Mouse (Mus musculus): ENCODE results near the gene Map3k12. TPM values are rescaled to one million over a fixed set of nuclear protein-coding genes. Genes with fewer than 3 reads are reported as not detected.

Gene Map3k12
- polyA plus RNA-seq, 1 experiment from 2014 or later = 14.3 TPM

- Histone ChIP-seq H3K9me3 (ENCODE audit: control insufficient read depth, low read length) (no peaks in the 10 kb centered on the region), H3K4me2 (ENCODE audit: low read depth, severe bottlenecking) (no peak overlapping the region), H3K27ac (replicated peaks; ENCODE audit: low read depth, low read length) (no peak overlapping the region), H3K4me1 (ENCODE audit: control insufficient read depth, insufficient read depth, low read length) (no peaks in the 10 kb centered on the region), H3K36me3 (ENCODE audit: control insufficient read depth, insufficient read depth, low read length) (peaks cover 14% of the 10 kb centered on the region; the same call in 1 of the 2 replicates), H3K9ac (ENCODE audit: low read length) (no peak overlapping the region), H3K27me3 (ENCODE audit: control insufficient read depth, insufficient read depth, low read length) (no peaks in the 10 kb centered on the region), H3K4me3 (ENCODE audit: low read depth, low read length) (no peak overlapping the region)
- 74% methylated on average over 3 of the region's 3 CpGs for WGBS
- no peak for ATAC-seq (ENCODE audit: insufficient number of reproducible peaks, low FRiP score, low TSS enrichment, low read depth)
- no peak for DNase-seq (ENCODE audit: low spot score)
These were observed 11.1 kb upstream of the Map3k12 start for GRCm38 (mm10) chr15:102527936-102528335.

- no peak for DNase-seq (ENCODE audit: low spot score)
- no peaks in the 10 kb centered on the region for H3K9me3 ChIP-seq (ENCODE audit: control insufficient read depth, low read length)
- no peaks in the 10 kb centered on the region for H3K27me3 ChIP-seq (ENCODE audit: control insufficient read depth, insufficient read depth, low read length)
- H3K4me2 ChIP-seq (ENCODE audit: low read depth, severe bottlenecking) = no peak overlapping the region
- ATAC-seq (ENCODE audit: insufficient number of reproducible peaks, low FRiP score, low TSS enrichment, low read depth) = no peak
- no peak overlapping the region for H3K9ac ChIP-seq (ENCODE audit: low read length)
- H3K27ac ChIP-seq (replicated peaks; ENCODE audit: low read depth, low read length) = no peak overlapping the region
- H3K36me3 ChIP-seq (ENCODE audit: control insufficient read depth, insufficient read depth, low read length) = peaks cover 22% of the 10 kb centered on the region
- no peak overlapping the region for H3K4me3 ChIP-seq (ENCODE audit: low read depth, low read length)
- 83% methylated on average over 6 of the region's 6 CpGs for WGBS
- no peaks in the 10 kb centered on the region for H3K4me1 ChIP-seq (ENCODE audit: control insufficient read depth, insufficient read depth, low read length)
These were observed 9.5 kb upstream of the Map3k12 start for GRCm38 (mm10) chr15:102526111-102527002.

GRCm38 (mm10) chr15:102524892-102525485, 8.1 kb upstream of the Map3k12 start, which contains the start of gene Npff:
Gene Npff (minus strand): TSS chr15:102524942.
- Histone ChIP-seq H3K4me2 (ENCODE audit: low read depth, severe bottlenecking) (no peak within 1 kb of the TSS), H3K4me1 (ENCODE audit: control insufficient read depth, insufficient read depth, low read length) (no peaks in the 10 kb centered on the region), H3K4me3 (ENCODE audit: low read depth, low read length) (no peak within 1 kb of the TSS), H3K27me3 (ENCODE audit: control insufficient read depth, insufficient read depth, low read length) (no peaks in the 10 kb centered on the region), H3K9me3 (ENCODE audit: control insufficient read depth, low read length) (no peaks in the 10 kb centered on the region), H3K36me3 (ENCODE audit: control insufficient read depth, insufficient read depth, low read length) (peaks cover 22% of the 10 kb centered on the region), H3K9ac (ENCODE audit: low read length) (peak within 1 kb of the TSS; percentile 18; the same call in 1 of the 2 replicates), H3K27ac (replicated peaks; ENCODE audit: low read depth, low read length) (no peak within 1 kb of the TSS)
- DNase-seq (ENCODE audit: low spot score) (peak; percentile 89), ATAC-seq (ENCODE audit: insufficient number of reproducible peaks, low FRiP score, low TSS enrichment, low read depth) (no peak)
- 8% methylated on average over 3 of the region's 3 CpGs for WGBS

- Histone ChIP-seq H3K4me3 (ENCODE audit: low read depth, low read length) (no peak overlapping the region), H3K9ac (ENCODE audit: low read length) (no peak overlapping the region), H3K36me3 (ENCODE audit: control insufficient read depth, insufficient read depth, low read length) (peaks cover 14% of the 10 kb centered on the region), H3K27me3 (ENCODE audit: control insufficient read depth, insufficient read depth, low read length) (no peaks in the 10 kb centered on the region), H3K4me1 (ENCODE audit: control insufficient read depth, insufficient read depth, low read length) (0 out of 2 replicates have a peak, but pooled peaks cover 3% of the 10 kb centered on the region), H3K9me3 (ENCODE audit: control insufficient read depth, low read length) (no peaks in the 10 kb centered on the region), H3K27ac (replicated peaks; ENCODE audit: low read depth, low read length) (no peak overlapping the region), H3K4me2 (ENCODE audit: low read depth, severe bottlenecking) (no peak overlapping the region)
- DNase-seq (ENCODE audit: low spot score) = no peak
- ATAC-seq (ENCODE audit: insufficient number of reproducible peaks, low FRiP score, low TSS enrichment, low read depth) = no peak
- WGBS = 89% methylated on average over 4 of the region's 4 CpGs
These were observed 4.6 kb upstream of the Map3k12 start for GRCm38 (mm10) chr15:102521480-102521879.

GRCm38 (mm10) chr15:102520416-102520815, 3.6 kb upstream of the Map3k12 start:
- no peak overlapping the region for H3K4me3 ChIP-seq (ENCODE audit: low read depth, low read length)
- 82% methylated on average over 4 of the region's 4 CpGs for WGBS

GRCm38 (mm10) chr15:102519211-102520141, 2.6 kb upstream of the Map3k12 start:
- H3K27me3 ChIP-seq (ENCODE audit: control insufficient read depth, insufficient read depth, low read length) = no peaks in the 10 kb centered on the region
- H3K4me3 ChIP-seq (ENCODE audit: low read depth, low read length) = peak overlapping the region; percentile 66
- H3K27ac ChIP-seq (replicated peaks; ENCODE audit: low read depth, low read length) = peak overlapping the region; percentile 97; the same call in 1 of the 2 replicates
- peaks cover 14% of the 10 kb centered on the region for H3K36me3 ChIP-seq (ENCODE audit: control insufficient read depth, insufficient read depth, low read length)
- DNase-seq (ENCODE audit: low spot score) (no peak), ATAC-seq (ENCODE audit: insufficient number of reproducible peaks, low FRiP score, low TSS enrichment, low read depth) (no peak)
- H3K9ac ChIP-seq (ENCODE audit: low read length) = peak overlapping the region; percentile 85
- no peaks in the 10 kb centered on the region for H3K9me3 ChIP-seq (ENCODE audit: control insufficient read depth, low read length)
- H3K4me1 ChIP-seq (ENCODE audit: control insufficient read depth, insufficient read depth, low read length) = peaks cover 3% of the 10 kb centered on the region; the same call in 1 of the 2 replicates
- peak overlapping the region; percentile 63 for H3K4me2 ChIP-seq (ENCODE audit: low read depth, severe bottlenecking)
- WGBS = 71% methylated on average over 16 of the region's 17 CpGs

More at GRCm38 (mm10) chr15:102520416-102520815, 3.6 kb upstream of the Map3k12 start:
- Histone ChIP-seq H3K27me3 (ENCODE audit: control insufficient read depth, insufficient read depth, low read length) (no peaks in the 10 kb centered on the region), H3K4me1 (ENCODE audit: control insufficient read depth, insufficient read depth, low read length) (peaks cover 3% of the 10 kb centered on the region; the same call in 1 of the 2 replicates), H3K36me3 (ENCODE audit: control insufficient read depth, insufficient read depth, low read length) (peaks cover 14% of the 10 kb centered on the region), H3K27ac (replicated peaks; ENCODE audit: low read depth, low read length) (no peak overlapping the region), H3K9me3 (ENCODE audit: control insufficient read depth, low read length) (no peaks in the 10 kb centered on the region), H3K9ac (ENCODE audit: low read length) (no peak overlapping the region), H3K4me2 (ENCODE audit: low read depth, severe bottlenecking) (no peak overlapping the region)
- no peak for ATAC-seq (ENCODE audit: insufficient number of reproducible peaks, low FRiP score, low TSS enrichment, low read depth)
- DNase-seq (ENCODE audit: low spot score) = no peak

- no peaks in the 10 kb centered on the region for H3K9me3 ChIP-seq (ENCODE audit: control insufficient read depth, low read length)
- peaks cover 11% of the 10 kb centered on the region for H3K36me3 ChIP-seq (ENCODE audit: control insufficient read depth, insufficient read depth, low read length)
- peak overlapping the region; percentile 63 for H3K4me2 ChIP-seq (ENCODE audit: low read depth, severe bottlenecking)
- H3K4me3 ChIP-seq (ENCODE audit: low read depth, low read length) = peak overlapping the region; percentile 66
- peak overlapping the region; percentile 85 for H3K9ac ChIP-seq (ENCODE audit: low read length)
- ATAC-seq (ENCODE audit: insufficient number of reproducible peaks, low FRiP score, low TSS enrichment, low read depth) = no peak
- DNase-seq (ENCODE audit: low spot score) = no peak
- H3K27ac ChIP-seq (replicated peaks; ENCODE audit: low read depth, low read length) = peak overlapping the region; percentile 97
- 21% methylated on average over 9 of the region's 9 CpGs for WGBS
- H3K4me1 ChIP-seq (ENCODE audit: control insufficient read depth, insufficient read depth, low read length) = peaks cover 3% of the 10 kb centered on the region; the same call in 1 of the 2 replicates
- H3K27me3 ChIP-seq (ENCODE audit: control insufficient read depth, insufficient read depth, low read length) = no peaks in the 10 kb centered on the region
These were observed 2.0 kb upstream of the Map3k12 start for GRCm38 (mm10) chr15:102518859-102519201.
